In genomic region chr2:76115696-76116095, GRCm38 (mm10) we compare ENCODE assay signal across 9 mouse cellular contexts.
A peak's percentile ranks its signal among the peaks of the same experiment; 100 is the strongest.
DNase-seq lines count a peak whose midpoint lies in the region; ATAC-seq and TF ChIP-seq lines count a peak whose summit lies in the region.
"Had no signal": no experiment of that assay in that cellular context is flagged by ENCODE, and none has a peak within 500 bp of the region (broad histone marks: within the 10 kb centered on the region; RNA-seq: fewer than 3 reads in every experiment).

No protein-coding gene starts in this region.

- no peak overlapping the region for H3K27ac ChIP-seq in midbrain, embryonic 10.5 days (replicated peaks)
- H3K27ac ChIP-seq in midbrain, embryonic 15.5 days: no peak overlapping the region
- H3K27ac ChIP-seq in liver, postnatal 0 days (ENCODE audit: low read depth): no peak overlapping the region
- H3K27ac ChIP-seq in stomach, postnatal 0 days (replicated peaks): no peak overlapping the region
- H3K27ac ChIP-seq: heart, embryonic 15.5 days had no signal

- peak; percentile 26 for DNase-seq in cerebellum, adult 11 months
- peak; percentile 47 for DNase-seq in midbrain, embryonic 10.5 days (ENCODE audit: low spot score)
- DNase-seq in brain, adult 2 months (ENCODE audit: low read depth, low spot score): peak; percentile 72
- peak; percentile 43 to 75 for DNase-seq in heart, postnatal 10 days
- DNase-seq in liver, postnatal 0 days: peak; percentile 54
- peak; percentile 59 for DNase-seq in stomach, postnatal 0 days (ENCODE audit: low spot score)

- H3K9me3 ChIP-seq in midbrain, embryonic 10.5 days (replicated peaks): no peaks in the 10 kb centered on the region
- no peaks in the 10 kb centered on the region for H3K9me3 ChIP-seq in midbrain, embryonic 15.5 days
- no peaks in the 10 kb centered on the region for H3K9me3 ChIP-seq in liver, postnatal 0 days (ENCODE audit: low read length)
- no peaks in the 10 kb centered on the region for H3K9me3 ChIP-seq in stomach, postnatal 0 days (ENCODE audit: control insufficient read depth, low read length)
- H3K9me3 ChIP-seq: heart, embryonic 15.5 days had no signal

- TF ChIP-seq CTCF in liver, postnatal 0 days (IDR thresholded peaks at IDR 0.05; ENCODE audit: low read depth): peak; percentile 76
- TF ChIP-seq CTCF in stomach, postnatal 0 days (IDR thresholded peaks at IDR 0.05; ENCODE audit: low read depth): peak; percentile 84

- H3K27me3 ChIP-seq in midbrain, embryonic 10.5 days (ENCODE audit: low read depth, poor library complexity, severe bottlenecking): no peaks in the 10 kb centered on the region
- no peaks in the 10 kb centered on the region for H3K27me3 ChIP-seq in midbrain, embryonic 15.5 days (replicated peaks)
- H3K27me3 ChIP-seq in liver, postnatal 0 days (ENCODE audit: insufficient read depth, low read length): no peaks in the 10 kb centered on the region
- no peaks in the 10 kb centered on the region for H3K27me3 ChIP-seq in stomach, postnatal 0 days (ENCODE audit: control insufficient read depth, insufficient read depth, low read length)
- H3K27me3 ChIP-seq: heart, embryonic 15.5 days had no signal

- WGBS in midbrain, embryonic 10.5 days: 21% methylated on average over 1 of the region's 1 CpGs
- WGBS in midbrain, embryonic 15.5 days: 23% methylated on average over 1 of the region's 1 CpGs
- 53% methylated on average over 1 of the region's 1 CpGs for WGBS in liver, postnatal 0 days (ENCODE audit: insufficient replicate concordance)
- 49% methylated on average over 1 of the region's 1 CpGs for WGBS in stomach, postnatal 0 days

- no peak overlapping the region for H3K4me3 ChIP-seq in midbrain, embryonic 10.5 days
- no peak overlapping the region for H3K4me3 ChIP-seq in midbrain, embryonic 15.5 days
- no peak overlapping the region for H3K4me3 ChIP-seq in liver, postnatal 0 days (ENCODE audit: low read depth, low read length)
- no peak overlapping the region for H3K4me3 ChIP-seq in stomach, postnatal 0 days (ENCODE audit: low read depth, low read length)
- H3K4me3 ChIP-seq: heart, embryonic 15.5 days had no signal

- TF ChIP-seq EP300 in liver, postnatal 0 days (IDR thresholded peaks at IDR 0.05; ENCODE audit: low read depth): no peak
- TF ChIP-seq EP300 in stomach, postnatal 0 days (optimal IDR thresholded peaks at IDR 0.05): no peak

- H3K9ac ChIP-seq in midbrain, embryonic 15.5 days: no peak overlapping the region
- no peak overlapping the region for H3K9ac ChIP-seq in liver, postnatal 0 days (replicated peaks)
- no peak overlapping the region for H3K9ac ChIP-seq in stomach, postnatal 0 days (ENCODE audit: low read length)
- H3K9ac ChIP-seq: heart, embryonic 15.5 days had no signal

- H3K4me1 ChIP-seq in midbrain, embryonic 10.5 days: 0 out of 2 replicates have a peak, but pooled peaks cover 3% of the 10 kb centered on the region
- H3K4me1 ChIP-seq in midbrain, embryonic 15.5 days: no peaks in the 10 kb centered on the region
- no peaks in the 10 kb centered on the region for H3K4me1 ChIP-seq in liver, postnatal 0 days (ENCODE audit: insufficient read depth)
- no peaks in the 10 kb centered on the region for H3K4me1 ChIP-seq in stomach, postnatal 0 days (replicated peaks; ENCODE audit: control insufficient read depth, insufficient read depth)
- H3K4me1 ChIP-seq: heart, embryonic 15.5 days had no signal

- no peaks in the 10 kb centered on the region for H3K36me3 ChIP-seq in midbrain, embryonic 10.5 days
- no peaks in the 10 kb centered on the region for H3K36me3 ChIP-seq in midbrain, embryonic 15.5 days (replicated peaks)
- H3K36me3 ChIP-seq in liver, postnatal 0 days (replicated peaks; ENCODE audit: insufficient read depth, low read length): no peaks in the 10 kb centered on the region
- no peaks in the 10 kb centered on the region for H3K36me3 ChIP-seq in stomach, postnatal 0 days (ENCODE audit: control insufficient read depth, insufficient read depth, low read length)
- H3K36me3 ChIP-seq: heart, embryonic 15.5 days had no signal

- intact Hi-C loops in heart, postnatal 10 days (cut with DNase I): no loop called here

- no peak for ATAC-seq in cerebellum, adult (ENCODE audit: insufficient number of reproducible peaks, low FRiP score, low TSS enrichment)
- ATAC-seq in midbrain, embryonic 15.5 days (replicated peaks): no peak
- ATAC-seq in liver, postnatal 0 days: no peak
- no peak for ATAC-seq in stomach, postnatal 0 days (ENCODE audit: low FRiP score, low TSS enrichment)

- H3K4me2 ChIP-seq in midbrain, embryonic 15.5 days: no peak overlapping the region
- H3K4me2 ChIP-seq in liver, postnatal 0 days (ENCODE audit: low read depth, low read length): no peak overlapping the region
- H3K4me2 ChIP-seq in stomach, postnatal 0 days (replicated peaks; ENCODE audit: low read depth): no peak overlapping the region
- H3K4me2 ChIP-seq: heart, embryonic 15.5 days had no signal
